8 mouse cellular contexts compared by ENCODE assay signal in genomic region chr16:17812120-17812519, GRCm38 (mm10). TPM values are rescaled to one million over a fixed set of nuclear protein-coding genes. Genes with fewer than 3 reads are reported as not detected.
DNase-seq lines count a peak whose midpoint lies in the region; ATAC-seq lines count a peak whose summit lies in the region.

No protein-coding gene starts in this region.

- H3K4me1 ChIP-seq in heart, embryonic 10.5 days: peaks cover 43% of the 10 kb centered on the region

- H3K36me3 ChIP-seq in heart, embryonic 10.5 days: 0 out of 2 replicates have a peak, but pooled peaks cover under 1% of the 10 kb centered on the region

- ATAC-seq in cerebellum, adult (ENCODE audit: insufficient number of reproducible peaks, low FRiP score, low TSS enrichment): no peak

- intact Hi-C loops in heart, postnatal 10 days (cut with DNase I): loop anchor here (1.0 to 5.0 kb wide), 2 partner anchors 40 to 68 kb away; no protein-coding TSS in a partner anchor

- H3K4me3 ChIP-seq in heart, embryonic 10.5 days: no peak overlapping the region

- 3% methylated on average over 5 of the region's 5 CpGs for WGBS in heart, embryonic 10.5 days

- DNase-seq in heart, postnatal 10 days: peak; percentile 65 to 68
- no peak for DNase-seq in heart, embryonic 10.5 days (ENCODE audit: low spot score)
- DNase-seq in thymus, postnatal 4 days: peak; percentile 31
- DNase-seq in thymus, postnatal 36 days: no peak
- peak; percentile 74 for DNase-seq in embryo, embryonic 11 days
- peak; percentile 35 for DNase-seq in yolk sac, embryonic 10.5 days (ENCODE audit: low spot score)
- no peak for DNase-seq in ovary, postnatal 36 days (ENCODE audit: low spot score)

- no peaks in the 10 kb centered on the region for H3K9me3 ChIP-seq in heart, embryonic 10.5 days

- H3K27ac ChIP-seq in heart, embryonic 10.5 days: no peak overlapping the region

- H3K27me3 ChIP-seq in heart, embryonic 10.5 days (ENCODE audit: insufficient read depth, poor library complexity, severe bottlenecking): peaks cover 53% of the 10 kb centered on the region

RNA-seq across cellular contexts. Expression of gene Scarf2, which starts 15.0 kb away (rescaled TPM):
- 10 to 100 TPM; 15.1 to 16.0 TPM for total RNA-seq in heart, postnatal 10 days (2021)
- 7.0 and 12.9 TPM in 2 replicates for polyA plus RNA-seq in heart, embryonic 10.5 days (2016; fragmentation: Nextera tagmentation; extraction: Ambion mirVana)

RNA-seq across cellular contexts. Expression of gene B830017H08Rik, which starts 20.8 kb away (rescaled TPM):
- under 1 TPM in 1 of 2 experiments, not detected in 1; 0.22 TPM for total RNA-seq in heart, postnatal 10 days (2021)
- polyA plus RNA-seq in heart, embryonic 10.5 days (2016; fragmentation: Nextera tagmentation; extraction: Ambion mirVana): not detected in 2 replicates

RNA-seq across cellular contexts. Expression of gene Car15, which starts 26.0 kb away (rescaled TPM):
- 1 to 10 TPM; 1.4 TPM for total RNA-seq in heart, postnatal 10 days (2021)
- 2.0 and 2.3 TPM in 2 replicates for polyA plus RNA-seq in heart, embryonic 10.5 days (2016; fragmentation: Nextera tagmentation; extraction: Ambion mirVana)

RNA-seq across cellular contexts. Expression of gene Klhl22, which starts 52.7 kb away (rescaled TPM):
- total RNA-seq in heart, postnatal 10 days (2021): 10 to 100 TPM; 26.9 to 27.6 TPM
- 47.2 and 55.4 TPM in 2 replicates for polyA plus RNA-seq in heart, embryonic 10.5 days (2016; fragmentation: Nextera tagmentation; extraction: Ambion mirVana)

Comparison
In these comparisons a context has a peak if more than half of its experiments do, and no peak if none do; other contexts are left out.
1. DNase-seq: peak in heart, postnatal 10 days (2 of 2), thymus, postnatal 4 days (single experiment), embryo, embryonic 11 days (single experiment) and yolk sac, embryonic 10.5 days (single experiment); none in heart, embryonic 10.5 days (single experiment), thymus, postnatal 36 days (0 of 2) and ovary, postnatal 36 days (single experiment).